Mouse (Mus musculus) neural tube, embryonic 11.5 days (tissue): ENCODE measurements around the gene Atxn1. TPM values are rescaled to one million over a fixed set of nuclear protein-coding genes. Genes with fewer than 3 reads are reported as not detected.

Source experiments
- ATAC-seq: fragments of 200-750 bp; cut with Nextera tagmentation; 2 replicates; pipeline ENCODE4 v1.8.0; 2017; ENCODE audit warnings: moderate number of reproducible peaks, mild to moderate bottlenecking, moderate TSS enrichment, moderate library complexity; ENCODE audit not compliant: insufficient read depth, low FRiP score, low TSS enrichment
- DNase-seq: peaks from one replicate; pipeline ENCODE4 v3.0.0-alpha.2; 2015; ENCODE audit warnings: low spot score
- H3K27ac ChIP-seq: fragments of 300-500 bp; sonication (generic); 2 replicates; pipeline ENCODE4 v1.5.1; 2014; ENCODE audit warnings: low read depth, mild to moderate bottlenecking, low read length
- H3K27me3 ChIP-seq: fragments of 300-500 bp; sonication (generic); 2 replicates; pipeline ENCODE4 v1.6.1; 2014; ENCODE audit warnings: mild to moderate bottlenecking, low read length, mixed read lengths; ENCODE audit not compliant: control insufficient read depth, insufficient read depth
- H3K36me3 ChIP-seq: fragments of 300-500 bp; sonication (generic); 2 replicates; pipeline ENCODE4 v1.6.1; 2014; ENCODE audit warnings: mild to moderate bottlenecking, low read length, moderate library complexity, mixed read lengths; ENCODE audit not compliant: control insufficient read depth, insufficient read depth
- H3K4me1 ChIP-seq: fragments of 300-500 bp; sonication (generic); 2 replicates; pipeline ENCODE4 v1.6.1; 2014; ENCODE audit warnings: low read length, mixed read lengths; ENCODE audit not compliant: control insufficient read depth, insufficient read depth
- H3K4me2 ChIP-seq: fragments of 300-500 bp; sonication (generic); 2 replicates; pipeline ENCODE4 v1.6.1; 2014; ENCODE audit warnings: low read depth, mild to moderate bottlenecking, moderate library complexity
- H3K4me3 ChIP-seq: fragments of 300-500 bp; sonication (generic); 2 replicates; pipeline ENCODE4 v1.5.1; 2014; ENCODE audit warnings: low read depth, low read length
- H3K9ac ChIP-seq: fragments of 300-500 bp; sonication (generic); 2 replicates; pipeline ENCODE4 v1.6.1; 2014; ENCODE audit warnings: mild to moderate bottlenecking, low read length
- H3K9me3 ChIP-seq: fragments of 300-500 bp; sonication (generic); 2 replicates; pipeline ENCODE4 v1.6.1; 2016; ENCODE audit warnings: low read length; ENCODE audit not compliant: control insufficient read depth
- WGBS: fragments of 180-500 bp; shearing (Covaris S2); extraction: QIAGEN DNeasy Blood & Tissue Kit; methylation state at CpG from one replicate; pipeline ENCODE4 v1.1.7; 2014; 5-methylcytosine and 5-hydroxymethylcytosine counted together
- polyA plus RNA-seq: library from polyadenylated mRNA; unstranded; fragments of >200 nt; fragmentation: Nextera tagmentation; extraction: Ambion mirVana; gene quantifications from 2 replicates; pipeline ENCODE4 v1.2.1, GENCODE M21; 2014

Gene Atxn1
- polyA plus RNA-seq, 1 experiment from 2014 or later = 1.1 TPM

DNA sequence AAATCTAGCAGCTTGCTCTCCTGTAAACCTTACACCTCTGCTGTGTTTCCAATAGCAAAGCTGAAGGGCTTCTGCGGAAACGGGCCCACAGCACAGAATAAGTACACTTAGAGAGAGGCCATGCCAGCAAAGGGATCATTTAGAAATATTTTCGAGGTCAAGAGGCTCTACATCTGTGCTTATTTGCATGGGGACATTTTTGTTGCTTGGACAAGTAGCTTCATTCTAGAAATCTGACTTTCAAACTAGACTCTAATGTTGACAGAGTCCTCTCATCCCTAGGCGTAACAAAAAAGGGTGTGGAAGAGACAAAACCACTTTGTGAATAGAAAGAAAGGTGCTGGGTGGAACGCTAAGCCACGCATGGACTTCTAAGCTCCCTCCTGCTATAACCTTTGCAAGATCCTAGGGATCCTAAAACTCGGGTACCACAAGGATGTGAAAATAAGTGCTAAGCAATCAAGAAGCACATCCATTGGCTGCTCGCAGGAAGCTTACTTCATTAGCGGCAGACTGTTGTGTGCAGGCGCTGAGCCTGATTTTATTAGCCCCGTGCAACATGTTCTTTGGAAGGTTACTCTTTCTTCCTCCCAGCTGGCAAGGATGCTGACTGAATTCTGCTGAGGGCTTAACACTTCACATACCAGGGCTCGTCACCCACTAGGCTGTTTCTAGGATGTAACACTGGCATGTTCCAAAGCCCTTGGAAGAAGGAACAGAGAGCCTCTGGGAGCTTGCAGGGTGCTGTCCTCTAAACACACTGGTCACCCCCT lies 334.1 kb downstream of the Atxn1 start:
- H3K9me3 ChIP-seq = no peaks in the 10 kb centered on the region
- H3K4me3 ChIP-seq = no peak overlapping the region
- no peak for DNase-seq
- no peaks in the 10 kb centered on the region for H3K4me1 ChIP-seq
- no peak overlapping the region for H3K9ac ChIP-seq
- no peak overlapping the region for H3K27ac ChIP-seq
- no peak overlapping the region for H3K4me2 ChIP-seq
- WGBS = 80% methylated on average over 12 of the region's 12 CpGs
- no peaks in the 10 kb centered on the region for H3K36me3 ChIP-seq
- no peaks in the 10 kb centered on the region for H3K27me3 ChIP-seq
- ATAC-seq = no peak

GRCm38 (mm10) chr13:45629750-45630149 lies 335.1 kb downstream of the Atxn1 start:
- no peak for ATAC-seq
- Histone ChIP-seq H3K9ac (no peak overlapping the region), H3K4me2 (no peak overlapping the region), H3K4me3 (no peak overlapping the region), H3K4me1 (no peaks in the 10 kb centered on the region), H3K9me3 (no peaks in the 10 kb centered on the region), H3K36me3 (no peaks in the 10 kb centered on the region), H3K27me3 (no peaks in the 10 kb centered on the region), H3K27ac (no peak overlapping the region)
- no peak for DNase-seq
- WGBS = 87% methylated on average over 1 of the region's 1 CpGs

DNA sequence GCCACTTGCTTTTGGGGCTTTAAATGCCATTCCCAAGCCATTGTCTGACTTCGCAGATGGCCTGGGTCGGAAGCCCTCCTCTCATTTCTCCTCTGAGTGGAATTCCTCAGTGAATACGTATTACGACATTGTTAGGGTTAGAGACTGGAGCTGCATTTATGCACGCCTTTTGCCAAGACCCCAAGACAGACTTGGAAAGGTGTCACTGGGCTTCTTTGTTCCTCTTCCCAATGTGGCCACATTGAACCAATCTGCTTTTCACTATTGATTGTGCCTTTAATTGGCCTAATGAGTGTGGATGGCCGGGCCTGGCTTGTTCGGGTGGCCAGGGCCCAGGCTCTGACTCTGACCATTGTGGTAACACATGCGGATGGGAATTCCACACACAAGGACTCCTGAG lies 336.5 kb downstream of the Atxn1 start:
- Histone ChIP-seq H3K27me3 (no peaks in the 10 kb centered on the region), H3K9me3 (no peaks in the 10 kb centered on the region), H3K4me2 (no peak overlapping the region), H3K9ac (no peak overlapping the region), H3K36me3 (no peaks in the 10 kb centered on the region), H3K27ac (no peak overlapping the region), H3K4me1 (no peaks in the 10 kb centered on the region), H3K4me3 (no peak overlapping the region)
- DNase-seq = no peak
- WGBS = 61% methylated on average over 8 of the region's 8 CpGs
- ATAC-seq = no peak

DNA sequence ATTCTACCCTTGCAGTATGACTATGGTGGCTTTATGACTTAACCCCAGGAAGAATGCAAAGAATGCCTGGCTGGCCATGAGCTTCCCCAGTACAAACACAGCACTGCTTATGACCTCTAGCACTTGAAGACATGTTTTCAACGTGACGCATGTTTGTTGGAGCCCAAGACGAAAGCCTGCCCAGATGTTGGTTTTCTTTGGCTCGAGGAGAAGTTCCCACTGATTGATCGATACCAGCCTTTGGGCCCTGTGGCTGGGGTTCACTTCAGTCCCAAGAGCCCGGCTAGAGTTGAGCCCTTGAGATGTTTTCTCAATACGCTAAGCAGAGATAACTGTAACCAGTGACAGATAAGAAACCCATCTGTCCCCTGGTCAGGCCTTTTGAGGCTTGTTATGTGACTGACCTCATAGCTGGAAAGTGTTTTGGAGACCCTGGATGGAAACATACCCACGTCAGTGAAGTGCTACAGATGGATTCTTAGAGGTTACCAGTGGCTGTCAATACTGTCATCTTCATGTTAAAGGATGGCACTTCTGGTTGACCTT lies 337.5 kb downstream of the Atxn1 start:
- Histone ChIP-seq H3K4me2 (no peak overlapping the region), H3K27me3 (no peaks in the 10 kb centered on the region), H3K36me3 (no peaks in the 10 kb centered on the region), H3K9me3 (no peaks in the 10 kb centered on the region), H3K27ac (no peak overlapping the region), H3K4me3 (no peak overlapping the region), H3K4me1 (no peaks in the 10 kb centered on the region), H3K9ac (no peak overlapping the region)
- WGBS = 80% methylated on average over 8 of the region's 8 CpGs
- DNase-seq (no peak), ATAC-seq (no peak)

DNA sequence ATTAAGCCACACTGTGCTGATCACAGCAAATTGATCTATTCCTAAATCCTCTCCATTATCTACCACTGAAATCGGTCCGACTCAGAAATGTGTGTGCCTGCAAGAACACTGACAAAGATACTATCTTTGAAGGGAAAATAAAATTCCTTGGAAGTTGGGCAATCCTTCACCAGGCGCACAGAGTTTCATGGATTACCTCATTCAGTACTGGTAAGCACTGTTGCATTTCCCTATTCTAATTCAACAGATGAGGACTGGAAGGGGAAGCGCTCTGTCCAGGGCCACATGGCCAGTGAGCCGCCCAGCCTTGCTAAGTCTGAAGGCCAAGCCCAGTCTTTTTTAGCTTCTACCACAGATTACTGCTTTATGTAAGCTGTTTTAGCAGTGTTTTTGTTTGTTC lies 339.1 kb downstream of the Atxn1 start:
- DNase-seq = no peak
- no peak overlapping the region for H3K4me3 ChIP-seq
- H3K9ac ChIP-seq = no peak overlapping the region
- H3K4me2 ChIP-seq = no peak overlapping the region
- no peaks in the 10 kb centered on the region for H3K36me3 ChIP-seq
- no peaks in the 10 kb centered on the region for H3K4me1 ChIP-seq
- H3K27me3 ChIP-seq = no peaks in the 10 kb centered on the region
- no peak for ATAC-seq
- no peak overlapping the region for H3K27ac ChIP-seq
- no peaks in the 10 kb centered on the region for H3K9me3 ChIP-seq
- 89% methylated on average over 5 of the region's 5 CpGs for WGBS

DNA sequence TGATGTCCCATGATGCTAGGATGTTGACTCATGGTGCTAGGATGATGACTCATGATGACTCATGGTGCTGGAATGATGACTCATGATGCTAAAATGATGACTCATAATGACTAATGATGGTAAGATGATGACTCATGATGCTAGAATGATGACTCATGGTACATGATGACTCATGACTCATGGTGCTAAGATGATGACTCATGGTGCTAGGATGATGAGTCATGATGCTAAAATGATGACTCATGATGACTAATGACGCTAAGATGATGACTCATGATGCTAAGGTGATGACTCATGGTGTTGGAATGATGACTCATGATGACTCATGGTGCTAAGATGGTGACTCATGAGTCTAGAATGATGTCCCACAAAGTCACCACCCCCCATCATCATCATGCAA lies 341.0 kb downstream of the Atxn1 start:
- Histone ChIP-seq H3K4me1 (no peaks in the 10 kb centered on the region), H3K9me3 (no peaks in the 10 kb centered on the region), H3K4me2 (no peak overlapping the region), H3K9ac (no peak overlapping the region), H3K27me3 (no peaks in the 10 kb centered on the region), H3K4me3 (no peak overlapping the region), H3K27ac (no peak overlapping the region), H3K36me3 (no peaks in the 10 kb centered on the region)
- DNase-seq (no peak), ATAC-seq (no peak)
- 72% methylated on average over 1 of the region's 1 CpGs for WGBS

GRCm38 (mm10) chr13:45622871-45623546 lies 341.8 kb downstream of the Atxn1 start:
- Histone ChIP-seq H3K4me2 (no peak overlapping the region), H3K4me3 (no peak overlapping the region), H3K27me3 (no peaks in the 10 kb centered on the region), H3K4me1 (no peaks in the 10 kb centered on the region), H3K27ac (no peak overlapping the region), H3K9ac (no peak overlapping the region), H3K9me3 (no peaks in the 10 kb centered on the region), H3K36me3 (no peaks in the 10 kb centered on the region)
- 95% methylated on average over 4 of the region's 4 CpGs for WGBS
- no peak for DNase-seq
- no peak for ATAC-seq

DNA sequence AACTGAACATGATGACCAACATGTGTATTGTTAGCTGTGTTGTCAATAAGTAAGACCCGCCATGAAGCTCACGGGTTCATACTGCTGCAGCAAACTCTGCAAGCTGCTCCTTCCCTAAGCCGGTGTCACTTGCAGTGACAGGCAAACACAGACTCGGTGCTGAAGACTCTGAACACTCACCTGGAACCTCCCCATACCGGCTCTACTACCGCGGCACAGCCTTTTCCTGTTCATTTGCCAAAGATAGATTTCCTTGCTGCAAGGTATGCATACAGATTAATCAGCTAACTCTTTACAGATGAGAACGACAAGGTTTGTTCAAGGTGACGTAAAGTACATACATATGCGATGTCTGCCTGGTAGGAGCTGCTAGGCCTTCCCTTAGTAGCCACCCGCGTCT lies 344.1 kb downstream of the Atxn1 start:
- Histone ChIP-seq H3K4me3 (no peak overlapping the region), H3K36me3 (no peaks in the 10 kb centered on the region), H3K27me3 (no peaks in the 10 kb centered on the region), H3K9me3 (no peaks in the 10 kb centered on the region), H3K27ac (no peak overlapping the region), H3K4me1 (no peaks in the 10 kb centered on the region), H3K4me2 (no peak overlapping the region), H3K9ac (no peak overlapping the region)
- no peak for DNase-seq
- ATAC-seq = no peak
- 87% methylated on average over 12 of the region's 12 CpGs for WGBS

DNA sequence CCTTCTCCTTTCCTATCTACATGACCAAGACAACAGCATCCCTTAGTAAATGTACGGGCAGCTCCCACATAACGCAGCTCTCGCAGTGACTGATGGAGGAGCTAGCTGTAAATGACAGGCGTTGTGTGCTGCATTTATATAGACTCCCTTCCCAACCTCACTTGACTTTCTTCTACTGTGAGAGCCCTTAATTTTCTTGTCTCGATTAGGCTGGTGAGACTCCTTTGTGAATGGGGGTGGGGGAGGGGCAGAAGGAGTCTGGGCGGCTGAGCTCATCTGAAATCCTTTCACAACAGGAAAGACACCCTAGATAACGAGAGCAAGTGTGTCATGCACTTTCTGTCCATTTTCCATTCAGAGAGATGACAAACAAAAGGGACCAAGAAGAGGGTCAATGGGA lies 344.5 kb downstream of the Atxn1 start:
- Histone ChIP-seq H3K36me3 (no peaks in the 10 kb centered on the region), H3K4me1 (no peaks in the 10 kb centered on the region), H3K4me3 (no peak overlapping the region), H3K9ac (no peak overlapping the region), H3K27me3 (no peaks in the 10 kb centered on the region), H3K27ac (no peak overlapping the region), H3K4me2 (no peak overlapping the region), H3K9me3 (no peaks in the 10 kb centered on the region)
- DNase-seq (no peak), ATAC-seq (no peak)
- 71% methylated on average over 7 of the region's 7 CpGs for WGBS
